Mouse (Mus musculus) hindbrain, embryonic 14.5 days (tissue): Measurements from ENCODE around the gene Olfr46. TPM values are rescaled to one million over a fixed set of nuclear protein-coding genes. Genes with fewer than 3 reads are reported as not detected.
"Not testable (repeated sequence)": the region's sequence is repeated elsewhere in the genome, so short reads cannot be mapped to it uniquely, and the experiment has no call there.

Experiments used
- ATAC-seq: fragments of 200-750 bp; cut with Nextera tagmentation; 2 replicates; pipeline ENCODE4 v1.8.0; 2017; ENCODE audit warnings: moderate number of reproducible peaks, mild to moderate bottlenecking, moderate TSS enrichment, moderate library complexity; ENCODE audit not compliant: low FRiP score
- DNase-seq: peaks from one replicate; pipeline ENCODE4 v3.0.0-alpha.2; 2015; ENCODE audit warnings: low spot score
- H3K27ac ChIP-seq: fragments of 300-500 bp; sonication (generic); 2 replicates; pipeline ENCODE4 v1.5.1; 2014; ENCODE audit warnings: mild to moderate bottlenecking, moderate library complexity
- H3K27me3 ChIP-seq: fragments of 300-500 bp; sonication (generic); 2 replicates; pipeline ENCODE4 v1.6.1; 2014; ENCODE audit warnings: mild to moderate bottlenecking, low read length, mixed read lengths; ENCODE audit not compliant: control insufficient read depth, insufficient read depth
- H3K36me3 ChIP-seq: fragments of 300-500 bp; sonication (generic); replicated peaks from 2 replicates; pipeline ENCODE4 v1.6.1; 2014; ENCODE audit not compliant: control insufficient read depth, insufficient read depth
- H3K4me1 ChIP-seq: fragments of 300-500 bp; sonication (generic); replicated peaks from 2 replicates; pipeline ENCODE4 v1.6.1; 2014; ENCODE audit warnings: antibody characterized with exemption, low read length, mixed read lengths; ENCODE audit not compliant: control insufficient read depth, insufficient read depth
- H3K4me2 ChIP-seq: fragments of 300-500 bp; sonication (generic); replicated peaks from 2 replicates; pipeline ENCODE4 v1.6.1; 2014; ENCODE audit warnings: mild to moderate bottlenecking, moderate library complexity
- H3K4me3 ChIP-seq: fragments of 300-500 bp; sonication (generic); replicated peaks from 2 replicates; pipeline ENCODE4 v1.5.1; 2014; ENCODE audit warnings: mild to moderate bottlenecking, low read length
- H3K9ac ChIP-seq: fragments of 300-500 bp; sonication (generic); 2 replicates; pipeline ENCODE4 v1.6.1; 2014
- H3K9me3 ChIP-seq: fragments of 300-500 bp; sonication (generic); 2 replicates; pipeline ENCODE4 v1.6.1; 2016; ENCODE audit warnings: low read length; ENCODE audit not compliant: control insufficient read depth
- WGBS: fragments of 180-500 bp; shearing (Covaris S2); extraction: QIAGEN DNeasy Blood & Tissue Kit; methylation state at CpG from one replicate; pipeline ENCODE4 v1.1.7; 2014; 5-methylcytosine and 5-hydroxymethylcytosine counted together
- polyA plus RNA-seq: library from polyadenylated mRNA; unstranded; fragments of >200 nt; fragmentation: Nextera tagmentation; extraction: Ambion mirVana; gene quantifications from 2 replicates; pipeline ENCODE4 v1.2.1, GENCODE M21; 2014

Gene Olfr46
- polyA plus RNA-seq = 0.03 TPM in 1 of 2 replicates, not detected in the other

DNA sequence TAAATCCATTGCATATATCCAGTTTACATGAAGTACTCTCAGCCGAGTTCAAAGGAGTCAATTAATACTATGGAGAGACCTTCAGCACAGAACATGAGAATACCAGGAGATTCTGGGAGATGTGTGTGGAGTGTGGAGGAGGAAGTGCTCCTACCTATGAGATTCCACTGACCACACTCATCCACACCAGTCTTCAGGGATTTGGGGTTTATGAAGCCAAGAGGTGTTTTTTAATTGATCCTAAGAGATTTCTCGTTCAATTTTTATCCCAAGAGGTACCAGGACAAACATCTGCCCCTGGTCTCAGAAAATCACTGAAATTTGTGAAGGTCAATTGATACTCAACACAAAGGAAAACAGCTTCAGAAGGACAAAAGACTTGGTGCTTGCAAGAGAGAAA is at the start of gene Olfr46:
TSS of gene Olfr46 (plus strand) at position 301 of the 400 bp plus-strand sequence.
- H3K27ac ChIP-seq, ATAC-seq, H3K4me2 ChIP-seq, H3K4me3 ChIP-seq, H3K36me3 ChIP-seq, H3K4me1 ChIP-seq, H3K9me3 ChIP-seq, DNase-seq, H3K27me3 ChIP-seq, H3K9ac ChIP-seq: not testable (repeated sequence)
- 69% methylated on average over 2 of the region's 2 CpGs for WGBS

DNA sequence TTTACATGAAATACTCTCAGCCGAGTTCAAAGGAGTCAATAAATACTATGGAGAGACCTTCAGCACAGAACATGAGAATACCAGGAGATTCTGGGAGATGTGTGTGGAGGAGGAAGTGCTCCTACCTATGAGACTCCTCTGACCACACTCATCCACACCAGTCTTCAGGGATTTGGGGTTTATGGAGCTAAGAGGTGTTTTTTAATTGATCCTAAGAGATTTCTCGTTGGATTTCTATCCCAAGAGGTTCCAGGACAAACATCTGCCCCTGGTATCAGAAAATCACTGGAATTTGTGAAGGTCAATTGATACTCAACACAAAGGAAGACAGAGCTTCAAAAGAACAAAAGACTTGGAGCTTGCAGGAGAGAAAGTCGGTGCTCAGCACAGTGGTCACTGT is 33.5 kb upstream of the Olfr46 start, which contains the start of gene Olfr538:
TSS of gene Olfr538 (plus strand) at position 301 of the 400 bp plus-strand sequence.
- Histone ChIP-seq H3K36me3 (no peaks in the 10 kb centered on the region), H3K4me1 (no peaks in the 10 kb centered on the region), H3K27ac (no peak within 1 kb of the TSS), H3K27me3 (no peaks in the 10 kb centered on the region), H3K4me3 (no peak within 1 kb of the TSS), H3K4me2 (no peak within 1 kb of the TSS), H3K9ac (no peak within 1 kb of the TSS), H3K9me3 (no peaks in the 10 kb centered on the region)
- 51% methylated on average over 3 of the region's 3 CpGs for WGBS
- ATAC-seq (no peak), DNase-seq (no peak)

DNA sequence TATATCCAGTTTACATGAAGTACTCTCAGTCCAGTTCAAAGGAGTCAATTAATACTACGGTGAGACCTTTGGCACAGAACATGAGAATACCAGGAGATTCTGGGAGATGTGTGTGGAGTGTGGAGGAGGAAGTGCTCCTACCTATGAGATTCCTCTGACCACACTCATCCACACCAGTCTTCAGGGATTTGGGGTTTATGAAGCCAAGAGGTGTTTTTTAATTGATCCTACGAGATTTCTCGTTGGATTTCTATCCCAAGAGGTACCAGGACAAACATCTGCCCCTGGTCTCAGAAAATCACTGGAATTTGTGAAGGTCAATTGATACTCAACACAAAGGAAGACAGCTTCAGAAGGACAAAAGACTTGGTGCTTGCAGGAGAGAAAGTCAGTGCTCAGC is 27.6 kb downstream of the Olfr46 start, which contains the start of gene Olfr61:
TSS of gene Olfr61 (plus strand) at position 301 of the 400 bp plus-strand sequence.
- WGBS = 84% methylated on average over 3 of the region's 3 CpGs
- not testable (repeated sequence) for ATAC-seq, DNase-seq

DNA sequence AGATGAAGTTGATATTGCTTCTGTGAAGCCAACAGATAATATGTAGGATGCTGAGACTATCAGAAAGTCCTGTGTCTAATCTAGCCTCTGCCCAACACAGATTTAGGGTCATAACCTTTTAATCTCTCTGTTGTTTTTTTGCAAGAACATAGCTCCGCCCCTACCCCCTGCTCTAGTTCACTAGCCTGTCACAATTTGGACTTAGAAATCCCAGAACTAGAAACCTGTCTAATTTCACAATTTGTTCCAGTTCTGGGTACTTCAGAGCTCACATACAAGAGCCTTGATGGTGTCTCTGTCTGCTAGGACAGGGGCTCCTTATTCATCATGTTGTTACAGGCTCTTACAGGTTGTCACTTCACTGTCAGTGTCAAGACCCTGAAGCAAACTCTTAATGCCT is 29.5 kb downstream of the Olfr46 start:
- Histone ChIP-seq H3K9me3 (no peaks in the 10 kb centered on the region), H3K4me1 (no peaks in the 10 kb centered on the region), H3K4me2 (no peak overlapping the region), H3K9ac (no peak overlapping the region), H3K27me3 (no peaks in the 10 kb centered on the region), H3K27ac (no peak overlapping the region), H3K36me3 (no peaks in the 10 kb centered on the region), H3K4me3 (no peak overlapping the region)
- no peak for DNase-seq
- ATAC-seq = no peak
- WGBS = 88% methylated on average over 1 of the region's 1 CpGs

More for the DNA sequence above, 27.6 kb downstream of the Olfr46 start, which contains the start of gene Olfr61:
- not testable (repeated sequence) for H3K4me3 ChIP-seq, H3K4me2 ChIP-seq, H3K27ac ChIP-seq, H3K27me3 ChIP-seq, H3K4me1 ChIP-seq, H3K9me3 ChIP-seq, H3K9ac ChIP-seq, H3K36me3 ChIP-seq

DNA sequence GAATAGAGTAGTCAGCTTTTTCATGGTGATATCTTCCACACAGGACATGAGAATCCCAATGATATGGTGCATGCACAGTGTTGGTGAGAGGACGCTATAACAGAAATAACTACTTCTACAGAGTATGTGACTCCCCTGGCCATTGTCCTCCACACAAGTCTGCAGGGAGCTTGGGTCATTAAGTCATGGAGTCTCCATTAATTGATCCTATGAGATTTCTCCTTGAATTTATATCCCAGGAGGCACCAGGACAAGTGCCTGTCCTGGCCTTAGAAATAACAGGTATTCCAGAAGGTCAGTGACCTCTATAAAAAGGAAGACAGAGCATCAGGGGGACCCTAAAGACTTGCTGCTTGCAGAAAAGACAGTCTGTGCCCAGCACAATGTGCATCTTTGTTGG is 45.1 kb downstream of the Olfr46 start, which contains the start of gene Olfr53:
TSS of gene Olfr53 (plus strand) at position 301 of the 400 bp plus-strand sequence.
- Histone ChIP-seq H3K4me2 (no peak within 1 kb of the TSS), H3K4me3 (no peak within 1 kb of the TSS), H3K9ac (no peak within 1 kb of the TSS), H3K27ac (no peak within 1 kb of the TSS), H3K27me3 (no peaks in the 10 kb centered on the region), H3K4me1 (no peaks in the 10 kb centered on the region), H3K36me3 (no peaks in the 10 kb centered on the region), H3K9me3 (no peaks in the 10 kb centered on the region)
- WGBS = 87% methylated on average over 1 of the region's 1 CpGs
- DNase-seq = no peak
- ATAC-seq = no peak

DNA sequence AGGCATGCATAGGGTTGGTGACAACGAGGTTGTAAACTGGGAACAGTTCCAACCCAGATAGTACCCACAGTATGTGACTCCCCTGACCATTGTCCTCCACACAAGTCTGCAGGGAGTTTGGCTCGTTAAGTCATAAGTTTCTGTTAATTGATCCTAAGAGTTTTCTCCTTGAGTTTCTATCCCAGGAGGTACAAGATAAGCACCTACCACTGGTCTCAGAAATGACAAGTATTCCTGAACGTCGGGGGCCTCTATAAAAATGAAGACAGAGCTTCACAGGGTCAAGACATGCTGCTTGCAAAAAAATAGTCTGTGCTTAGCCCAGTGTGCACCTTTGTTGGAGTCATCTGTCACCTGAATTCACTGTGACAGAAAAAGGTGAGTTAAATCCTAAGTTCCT is 58.6 kb downstream of the Olfr46 start, which contains the start of gene Olfr539:
TSS of gene Olfr539 (plus strand) at position 301 of the 400 bp plus-strand sequence.
- WGBS = 74% methylated on average over 4 of the region's 4 CpGs
- H3K4me3 ChIP-seq = no peak within 1 kb of the TSS
- DNase-seq = no peak

More for the DNA sequence above, 58.6 kb downstream of the Olfr46 start, which contains the start of gene Olfr539:
- ATAC-seq = no peak
- Histone ChIP-seq H3K4me1 (no peaks in the 10 kb centered on the region), H3K36me3 (no peaks in the 10 kb centered on the region), H3K4me2 (no peak within 1 kb of the TSS), H3K9me3 (no peaks in the 10 kb centered on the region), H3K9ac (no peak within 1 kb of the TSS), H3K27me3 (no peaks in the 10 kb centered on the region), H3K27ac (no peak within 1 kb of the TSS)

Other genes with a start within 250 kb of the Olfr46 start
- gene Olfr60, start 239.6 kb upstream of the Olfr46 start, polyA plus RNA-seq = not detected in 2 replicates
- not detected in 2 replicates for gene Olfr530, start 224.9 kb upstream of the Olfr46 start, polyA plus RNA-seq
- gene Olfr531, start 198.4 kb upstream of the Olfr46 start, polyA plus RNA-seq = not detected in 2 replicates
- gene Olfr532, start 179.6 kb upstream of the Olfr46 start, polyA plus RNA-seq = not detected in 2 replicates
- not detected in 2 replicates for gene Olfr533, start 137.9 kb upstream of the Olfr46 start, polyA plus RNA-seq
- not detected in 2 replicates for gene Olfr535, start 117.1 kb upstream of the Olfr46 start, polyA plus RNA-seq
- not detected in 2 replicates for gene Olfr536, start 93.9 kb upstream of the Olfr46 start, polyA plus RNA-seq
- gene Olfr538, start 33.4 kb upstream of the Olfr46 start, polyA plus RNA-seq = not detected in 2 replicates
- not detected in 2 replicates for gene Olfr61, start 27.7 kb downstream of the Olfr46 start, polyA plus RNA-seq
- not detected in 2 replicates for gene Olfr53, start 45.2 kb downstream of the Olfr46 start, polyA plus RNA-seq
- 0.03 TPM in 1 of 2 replicates, not detected in the other for gene Olfr539, start 58.7 kb downstream of the Olfr46 start, polyA plus RNA-seq
- not detected in 2 replicates for gene Olfr45, start 80.7 kb downstream of the Olfr46 start, polyA plus RNA-seq
- not detected in 2 replicates for gene Olfr541, start 96.0 kb downstream of the Olfr46 start, polyA plus RNA-seq
- not detected in 2 replicates for gene Cyp2e1, start 162.5 kb downstream of the Olfr46 start, polyA plus RNA-seq
- 0.47 and 0.62 TPM in 2 replicates for gene Syce1, start 186.6 kb downstream of the Olfr46 start, polyA plus RNA-seq
- 33.7 and 33.9 TPM in 2 replicates for gene Zfp941, start 220.9 kb downstream of the Olfr46 start, polyA plus RNA-seq
- 0.31 TPM in 1 of 2 replicates, not detected in the other for gene Urah, start 233.7 kb downstream of the Olfr46 start, polyA plus RNA-seq
- gene Scgb1c1, start 244.3 kb downstream of the Olfr46 start, polyA plus RNA-seq = not detected in 2 replicates
- gene Odf3, start 246.5 kb downstream of the Olfr46 start, polyA plus RNA-seq = 0.14 TPM in 1 of 2 replicates, not detected in the other